Mouse (Mus musculus) liver, embryonic 16.5 days (tissue): Measurements from ENCODE around the gene Ssrp1. TPM values are rescaled to one million over a fixed set of nuclear protein-coding genes. Genes with fewer than 3 reads are reported as not detected.

Source experiments
- ATAC-seq: fragments of 200-750 bp; cut with Nextera tagmentation; 2 replicates; pipeline ENCODE4 v1.8.0; 2017; ENCODE audit warnings: low read depth, mild to moderate bottlenecking, moderate number of reproducible peaks, moderate library complexity
- H3K27ac ChIP-seq: fragments of 300-500 bp; sonication (generic); 2 replicates; pipeline ENCODE4 v1.5.1; 2014; ENCODE audit warnings: mild to moderate bottlenecking, low read length
- H3K27me3 ChIP-seq: fragments of 300-500 bp; sonication (generic); 2 replicates; pipeline ENCODE4 v1.6.1; 2014; ENCODE audit warnings: low read depth, low read length, mixed read lengths; ENCODE audit not compliant: control insufficient read depth, insufficient read depth
- H3K36me3 ChIP-seq: fragments of 300-500 bp; sonication (generic); 2 replicates; pipeline ENCODE4 v1.6.1; 2014; ENCODE audit warnings: mild to moderate bottlenecking; ENCODE audit not compliant: control insufficient read depth, insufficient read depth
- H3K4me1 ChIP-seq: fragments of 300-500 bp; sonication (generic); 2 replicates; pipeline ENCODE4 v1.6.1; 2014; ENCODE audit warnings: low read depth, low read length, mixed read lengths; ENCODE audit not compliant: control insufficient read depth
- H3K4me2 ChIP-seq: fragments of 300-500 bp; sonication (generic); 2 replicates; pipeline ENCODE4 v1.6.1; 2014; ENCODE audit warnings: low read depth, low read length, mixed read lengths
- H3K4me3 ChIP-seq: fragments of 300-500 bp; sonication (generic); 2 replicates; pipeline ENCODE4 v1.5.1; 2014; ENCODE audit warnings: low read depth, mild to moderate bottlenecking, low read length
- H3K9ac ChIP-seq: fragments of 300-500 bp; sonication (generic); 2 replicates; pipeline ENCODE4 v1.6.1; 2014; ENCODE audit warnings: low read depth, low read length
- H3K9me3 ChIP-seq: fragments of 300-500 bp; sonication (generic); replicated peaks from 2 replicates; pipeline ENCODE4 v1.6.1; 2016; ENCODE audit warnings: low read length; ENCODE audit not compliant: control insufficient read depth
- WGBS: fragments of 180-500 bp; shearing (Covaris S2); extraction: QIAGEN DNeasy Blood & Tissue Kit; methylation state at CpG from one replicate; pipeline ENCODE4 v1.1.7; 2014; ENCODE audit not compliant: insufficient replicate concordance; 5-methylcytosine and 5-hydroxymethylcytosine counted together
- polyA plus RNA-seq: library from polyadenylated mRNA; unstranded; fragments of >200 nt; fragmentation: Nextera tagmentation; extraction: Ambion mirVana; gene quantifications from 2 replicates; pipeline ENCODE4 v1.2.1, GENCODE M21; 2015

The Ssrp1 gene
- polyA plus RNA-seq, 1 experiment from 2014 or later = 127 TPM

DNA sequence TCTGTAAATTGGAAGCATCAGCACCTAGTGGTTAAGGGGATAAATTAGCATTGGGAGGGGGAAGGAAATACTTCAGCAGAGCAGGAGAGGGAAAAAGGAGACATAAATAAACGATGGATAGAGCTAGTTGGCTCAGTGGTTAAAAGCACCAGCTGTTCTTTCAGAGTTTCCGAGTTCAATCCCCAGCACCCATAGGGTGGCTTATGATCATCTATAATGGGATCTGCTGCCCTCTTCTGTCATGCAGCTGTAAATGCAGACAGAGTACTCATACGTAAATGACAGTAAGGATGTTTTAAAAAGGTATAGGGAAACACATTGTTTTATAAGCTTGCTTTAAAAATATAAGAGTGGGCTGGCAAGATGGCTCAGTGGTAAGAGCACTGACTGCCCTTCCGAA, 29.3 kb upstream of the Ssrp1 start:
- Histone ChIP-seq H3K9ac (no peak overlapping the region), H3K27ac (no peak overlapping the region), H3K4me3 (no peak overlapping the region), H3K4me1 (peaks cover 35% of the 10 kb centered on the region), H3K4me2 (no peak overlapping the region), H3K36me3 (no peaks in the 10 kb centered on the region), H3K9me3 (no peaks in the 10 kb centered on the region), H3K27me3 (no peaks in the 10 kb centered on the region; the same call in 1 of the 2 replicates)
- WGBS = 7% methylated on average over 4 of the region's 4 CpGs
- no peak for ATAC-seq

DNA sequence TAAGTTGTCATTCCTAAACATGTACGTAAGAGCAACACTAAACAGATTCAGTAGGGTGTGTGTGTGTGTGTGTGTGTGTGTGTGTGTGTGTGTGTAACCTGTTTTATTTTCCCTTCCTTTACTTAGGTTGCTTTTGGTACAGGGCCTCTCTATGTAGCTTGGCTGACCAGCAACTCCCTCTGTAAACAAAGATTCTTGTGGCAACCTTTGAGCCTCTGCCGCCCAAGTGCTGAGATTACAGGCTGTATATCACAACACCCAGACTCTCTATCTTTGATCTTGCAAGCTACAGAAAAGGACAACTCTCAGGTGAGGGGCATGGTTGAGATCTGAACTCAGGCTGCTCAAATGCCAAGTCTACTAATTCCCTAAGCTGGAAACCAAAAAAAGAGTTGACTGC, 27.8 kb upstream of the Ssrp1 start:
- Histone ChIP-seq H3K4me3 (no peak overlapping the region), H3K27me3 (no peaks in the 10 kb centered on the region; the same call in 1 of the 2 replicates), H3K4me2 (no peak overlapping the region), H3K9me3 (no peaks in the 10 kb centered on the region), H3K27ac (peak overlapping the region; percentile 23), H3K9ac (no peak overlapping the region), H3K4me1 (peaks cover 49% of the 10 kb centered on the region), H3K36me3 (no peaks in the 10 kb centered on the region)
- 49% methylated on average over 2 of the region's 2 CpGs for WGBS
- no peak for ATAC-seq

DNA sequence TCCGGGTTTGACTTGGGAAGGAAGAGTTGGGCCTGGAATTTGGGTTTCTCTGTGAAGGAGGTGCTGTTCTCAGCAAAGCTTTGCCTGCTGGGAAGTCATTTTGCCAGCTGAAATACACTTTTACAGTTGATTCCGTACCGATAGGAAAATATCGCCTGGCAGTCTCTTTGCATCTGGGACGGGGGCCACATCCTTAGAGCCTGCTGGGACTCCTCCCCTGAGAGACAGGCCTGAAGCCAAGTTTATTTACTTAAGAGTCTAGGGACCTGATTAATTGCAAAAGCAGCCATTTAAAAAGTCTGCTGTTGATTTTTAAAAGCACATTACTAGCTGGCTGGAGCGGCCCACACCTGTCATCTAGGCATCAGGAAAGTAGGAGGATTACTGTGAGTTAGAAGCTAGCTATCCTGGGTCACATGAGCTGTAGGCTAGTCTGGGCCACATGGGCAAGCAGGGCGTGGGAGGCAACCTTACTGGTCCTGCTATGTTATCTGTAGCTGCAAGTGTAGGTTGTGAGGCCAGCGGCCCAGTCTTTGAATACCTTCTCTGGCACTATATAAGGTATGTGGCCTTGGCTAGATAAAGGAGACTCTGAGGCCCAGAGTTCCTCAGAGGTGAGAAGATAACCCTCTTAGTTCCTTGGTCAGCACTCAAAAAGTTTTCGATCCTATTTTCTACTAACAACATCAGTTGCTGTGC, 25.0 kb upstream of the Ssrp1 start:
- Histone ChIP-seq H3K4me3 (peak overlapping the region; percentile 49), H3K36me3 (no peaks in the 10 kb centered on the region), H3K4me1 (peaks cover 52% of the 10 kb centered on the region), H3K27me3 (no peaks in the 10 kb centered on the region), H3K9ac (peak overlapping the region; percentile 65), H3K27ac (peak overlapping the region; percentile 96), H3K9me3 (no peaks in the 10 kb centered on the region), H3K4me2 (peak overlapping the region; percentile 69)
- peak; percentile 99 for ATAC-seq
- WGBS = 34% methylated on average over 9 of the region's 9 CpGs

DNA sequence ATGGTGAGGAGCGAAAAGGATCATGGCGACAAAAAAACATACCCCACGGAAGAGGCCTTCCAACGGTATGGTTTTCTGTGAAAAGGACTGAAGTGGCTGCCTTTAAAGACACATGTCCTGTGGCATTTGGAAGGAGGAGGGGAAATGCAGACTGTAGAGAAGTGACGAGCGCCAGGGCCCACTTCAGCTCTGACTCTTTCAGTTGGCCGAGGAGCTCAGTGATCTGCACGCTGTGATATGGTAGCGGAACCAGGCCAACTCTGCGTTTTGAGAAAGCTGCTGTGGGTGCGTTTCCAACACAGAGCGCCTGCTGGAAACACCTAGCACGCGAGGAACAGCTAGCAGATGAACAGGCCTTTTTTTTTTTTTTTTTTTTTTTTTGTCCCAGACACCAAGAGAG, 24.4 kb upstream of the Ssrp1 start:
- Histone ChIP-seq H3K27me3 (no peaks in the 10 kb centered on the region), H3K4me3 (peak overlapping the region; percentile 49), H3K4me1 (peaks cover 52% of the 10 kb centered on the region), H3K36me3 (no peaks in the 10 kb centered on the region), H3K4me2 (peak overlapping the region; percentile 69), H3K9ac (peak overlapping the region; percentile 65), H3K27ac (peak overlapping the region; percentile 96), H3K9me3 (no peaks in the 10 kb centered on the region)
- ATAC-seq = peak; percentile 65
- WGBS = 24% methylated on average over 14 of the region's 14 CpGs

DNA sequence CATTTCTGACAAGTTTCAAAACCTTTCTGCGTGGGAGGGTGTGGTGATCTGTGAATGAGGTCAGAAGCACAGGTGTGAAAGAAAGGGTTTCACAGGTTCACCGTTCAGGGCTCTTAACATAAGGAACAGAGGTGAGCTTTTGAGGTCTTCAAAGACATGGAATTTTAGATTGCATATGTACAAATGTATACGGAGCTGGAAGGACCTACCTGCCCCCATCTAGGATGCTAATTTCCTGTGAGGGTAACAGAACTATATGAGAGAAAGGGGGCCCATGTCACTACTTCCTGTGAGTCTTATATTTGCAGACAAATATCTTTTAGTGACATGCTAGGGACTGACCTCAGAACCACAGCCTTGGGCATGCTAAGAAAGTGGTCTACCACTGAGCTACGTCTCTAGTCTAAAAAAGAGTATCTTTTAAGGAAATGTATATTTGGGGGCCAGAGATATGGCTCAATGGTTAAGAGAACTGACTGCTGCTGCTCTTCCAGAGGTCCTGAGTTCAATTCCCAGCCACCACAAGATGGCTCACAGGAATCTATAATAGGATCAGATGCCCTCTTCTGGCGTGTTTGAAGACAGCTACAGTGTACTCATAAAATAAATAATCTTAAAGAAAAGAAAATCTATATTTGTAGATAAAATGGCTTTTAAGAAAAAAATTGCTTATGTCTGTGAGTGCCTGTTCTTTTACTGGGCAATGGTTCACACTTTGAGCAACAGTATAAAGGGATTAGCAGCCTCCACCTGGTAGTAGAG, 23.0 kb upstream of the Ssrp1 start:
- Histone ChIP-seq H3K4me3 (no peak overlapping the region), H3K27me3 (no peaks in the 10 kb centered on the region), H3K27ac (peak overlapping the region; percentile 21; the same call in 1 of the 2 replicates), H3K9me3 (no peaks in the 10 kb centered on the region), H3K4me1 (peaks cover 52% of the 10 kb centered on the region), H3K4me2 (peak overlapping the region; percentile 69), H3K9ac (no peak overlapping the region), H3K36me3 (no peaks in the 10 kb centered on the region)
- 58% methylated on average over 5 of the region's 5 CpGs for WGBS
- no peak for ATAC-seq

DNA sequence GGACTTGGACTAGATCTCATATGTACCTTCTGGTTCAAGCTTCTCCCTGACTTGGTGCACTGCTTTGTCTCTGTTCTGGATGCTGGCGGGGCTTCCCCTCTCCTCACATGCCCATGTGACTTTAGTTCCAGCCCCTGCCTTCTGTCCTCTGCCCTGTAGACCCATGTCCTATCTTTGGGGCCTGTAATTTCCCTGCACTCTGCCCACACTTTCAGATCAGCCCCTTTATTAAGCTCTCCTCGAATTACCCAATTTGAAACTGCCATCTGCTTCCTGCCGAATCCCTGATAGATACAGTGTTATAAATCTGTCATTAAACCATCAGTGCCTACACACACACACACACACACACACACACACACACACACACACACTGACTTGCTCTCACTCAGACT, 22.4 kb upstream of the Ssrp1 start:
- no peak for ATAC-seq
- Histone ChIP-seq H3K27ac (no peak overlapping the region), H3K4me1 (peaks cover 47% of the 10 kb centered on the region), H3K4me3 (no peak overlapping the region), H3K9me3 (no peaks in the 10 kb centered on the region), H3K27me3 (no peaks in the 10 kb centered on the region), H3K36me3 (no peaks in the 10 kb centered on the region), H3K4me2 (no peak overlapping the region), H3K9ac (no peak overlapping the region)
- 52% methylated on average over 3 of the region's 3 CpGs for WGBS

GRCm38 (mm10) chr2:85022043-85022442, 15.0 kb upstream of the Ssrp1 start:
- ATAC-seq = no peak
- no peaks in the 10 kb centered on the region for H3K27me3 ChIP-seq
- H3K4me1 ChIP-seq = no peaks in the 10 kb centered on the region
- no peaks in the 10 kb centered on the region for H3K9me3 ChIP-seq
- no peak overlapping the region for H3K4me2 ChIP-seq
- H3K4me3 ChIP-seq = no peak overlapping the region
- H3K36me3 ChIP-seq = no peaks in the 10 kb centered on the region
- no peak overlapping the region for H3K9ac ChIP-seq
- WGBS = 31% methylated on average over 4 of the region's 4 CpGs
- H3K27ac ChIP-seq = no peak overlapping the region

DNA sequence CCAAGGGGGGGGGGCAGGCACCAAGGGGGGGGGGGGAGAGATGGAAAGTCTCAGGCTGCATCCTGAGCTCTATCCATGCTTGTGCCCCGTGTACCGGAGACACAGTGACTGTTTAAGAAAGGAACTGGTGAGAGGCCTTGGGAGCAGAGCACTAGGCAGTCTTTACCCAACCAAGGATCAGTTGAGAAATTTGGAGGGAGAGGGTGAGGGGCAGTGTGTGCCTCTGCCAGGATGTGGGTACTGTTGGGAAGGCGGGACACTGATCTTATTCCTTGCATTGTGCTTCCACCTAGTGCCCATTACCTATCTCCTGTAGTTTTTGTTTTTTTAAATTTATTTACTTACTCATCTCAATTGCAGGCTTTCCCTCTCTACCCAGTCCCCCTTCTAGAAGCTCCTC, 10.9 kb upstream of the Ssrp1 start:
- H3K36me3 ChIP-seq = no peaks in the 10 kb centered on the region
- H3K9me3 ChIP-seq = no peaks in the 10 kb centered on the region
- H3K4me2 ChIP-seq = no peak overlapping the region
- no peak overlapping the region for H3K4me3 ChIP-seq
- no peaks in the 10 kb centered on the region for H3K4me1 ChIP-seq
- H3K27me3 ChIP-seq = no peaks in the 10 kb centered on the region; the same call in none of the 2 replicates
- no peak overlapping the region for H3K27ac ChIP-seq
- WGBS = 64% methylated on average over 3 of the region's 3 CpGs
- no peak overlapping the region for H3K9ac ChIP-seq
- ATAC-seq = no peak

- no peak overlapping the region for H3K4me3 ChIP-seq
- no peaks in the 10 kb centered on the region; the same call in none of the 2 replicates for H3K27me3 ChIP-seq
- no peak overlapping the region for H3K27ac ChIP-seq
- H3K9me3 ChIP-seq = no peaks in the 10 kb centered on the region
- no peaks in the 10 kb centered on the region for H3K36me3 ChIP-seq
- ATAC-seq = peak; percentile 22; the same call in 1 of the 2 replicates
- H3K4me2 ChIP-seq = no peak overlapping the region
- no peaks in the 10 kb centered on the region for H3K4me1 ChIP-seq
- WGBS = 24% methylated on average over 5 of the region's 5 CpGs
- H3K9ac ChIP-seq = no peak overlapping the region
Measured at GRCm38 (mm10) chr2:85027281-85027680, 9.8 kb upstream of the Ssrp1 start.
